Mouse (Mus musculus) myocyte (in vitro differentiated cells): Measurements from ENCODE around the gene Atg4c.

Experiments
- MAX ChIP-seq: IDR thresholded peaks from one replicate; pipeline ENCODE4 v1.6.1; 2011; ENCODE audit warnings: low read depth, mild to moderate bottlenecking, control low read depth
- MYOG ChIP-seq, 3 experiments: IDR thresholded peaks; one replicate each; pipeline ENCODE4 v1.6.1; 2011; ENCODE audit warnings: control low read depth in 2 of 3, low read depth in 2 of 3, mild to moderate bottlenecking in 2 of 3; ENCODE audit not compliant: insufficient read length in 2 of 3, control insufficient read depth in 1 of 3, insufficient read depth in 1 of 3
- POLR2A ChIP-seq: IDR thresholded peaks from one replicate; pipeline ENCODE4 v1.6.1; 2011; ENCODE audit warnings: low read depth, mild to moderate bottlenecking, control low read depth, moderate library complexity; ENCODE audit not compliant: insufficient read length
- TCF12 ChIP-seq: IDR thresholded peaks from one replicate; pipeline ENCODE4 v1.6.1; 2011; ENCODE audit warnings: mild to moderate bottlenecking, control low read depth; ENCODE audit not compliant: poor library complexity, insufficient read depth, severe bottlenecking

DNA sequence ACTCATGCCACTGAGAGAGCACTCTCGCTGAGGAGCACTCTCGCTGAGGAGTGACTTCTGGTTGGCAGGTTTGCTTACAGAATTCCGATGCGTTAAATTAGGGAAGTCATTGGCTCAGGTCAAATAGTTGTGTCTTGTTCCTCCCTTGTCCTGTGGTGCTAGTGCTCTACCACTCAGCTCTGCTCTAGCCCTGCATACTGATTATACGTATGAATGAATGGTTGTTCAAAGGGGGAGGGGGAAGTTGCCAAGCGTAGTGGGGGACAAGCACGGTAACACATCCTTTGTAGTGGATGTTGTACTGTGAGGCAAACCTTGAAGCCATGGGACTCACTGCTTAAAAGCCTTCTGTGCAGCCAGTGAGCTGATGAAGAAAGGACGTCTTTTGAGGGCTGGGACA lies 28.5 kb downstream of the Atg4c start:
- TF ChIP-seq POLR2A (no peak), MYOG (IDR thresholded peaks at IDR 0.05; ENCODE audit: control insufficient read depth in 1 of 3, insufficient read depth in 1 of 3, insufficient read length in 2 of 3, low read depth in 2 of 3) (no peak), TCF12 (no peak), MAX (no peak)
